Mouse (Mus musculus) kidney, embryonic 16.5 days (tissue): ENCODE measurements around the gene Zfp213. TPM values are rescaled to one million over a fixed set of nuclear protein-coding genes. Genes with fewer than 3 reads are reported as not detected.

Experiments
- ATAC-seq: fragments of 200-750 bp; cut with Nextera tagmentation; 2 replicates; pipeline ENCODE4 v1.8.0; 2017; ENCODE audit warnings: moderate TSS enrichment; ENCODE audit not compliant: low FRiP score, low TSS enrichment
- H3K27ac ChIP-seq: fragments of 300-500 bp; sonication (generic); 2 replicates; pipeline ENCODE4 v1.5.1; 2014; ENCODE audit warnings: low read length
- H3K27me3 ChIP-seq: fragments of 300-500 bp; sonication (generic); 2 replicates; pipeline ENCODE4 v1.6.1; 2014; ENCODE audit warnings: low read length, control low read depth, mixed read lengths; ENCODE audit not compliant: insufficient read depth
- H3K36me3 ChIP-seq: fragments of 300-500 bp; sonication (generic); 2 replicates; pipeline ENCODE4 v1.6.1; 2014; ENCODE audit warnings: low read length, control low read depth, mixed read lengths; ENCODE audit not compliant: insufficient read depth
- H3K4me1 ChIP-seq: fragments of 300-500 bp; sonication (generic); 2 replicates; pipeline ENCODE4 v1.6.1; 2014; ENCODE audit warnings: low read length, control low read depth, mixed read lengths; ENCODE audit not compliant: insufficient read depth
- H3K4me2 ChIP-seq: fragments of 300-500 bp; sonication (generic); replicated peaks from 2 replicates; pipeline ENCODE4 v1.6.1; 2014; ENCODE audit warnings: low read depth, low read length
- H3K4me3 ChIP-seq: fragments of 300-500 bp; sonication (generic); 2 replicates; pipeline ENCODE4 v1.5.1; 2014; ENCODE audit warnings: mild to moderate bottlenecking, low read length
- H3K9ac ChIP-seq: fragments of 300-500 bp; sonication (generic); replicated peaks from 2 replicates; pipeline ENCODE4 v1.6.1; 2014; ENCODE audit warnings: low read length
- H3K9me3 ChIP-seq: fragments of 300-500 bp; sonication (generic); 2 replicates; pipeline ENCODE4 v1.6.1; 2016; ENCODE audit warnings: low read length, control low read depth
- WGBS: fragments of 180-500 bp; shearing (Covaris S2); extraction: QIAGEN DNeasy Blood & Tissue Kit; methylation state at CpG from one replicate; pipeline ENCODE4 v1.1.7; 2014; 5-methylcytosine and 5-hydroxymethylcytosine counted together
- polyA plus RNA-seq: library from polyadenylated mRNA; unstranded; fragments of >200 nt; fragmentation: Nextera tagmentation; extraction: Ambion mirVana; gene quantifications from 2 replicates; pipeline ENCODE4 v1.2.1, GENCODE M21; 2015

Zfp213 gene
- polyA plus RNA-seq, 1 experiment from 2014 or later = 24.1 TPM

DNA sequence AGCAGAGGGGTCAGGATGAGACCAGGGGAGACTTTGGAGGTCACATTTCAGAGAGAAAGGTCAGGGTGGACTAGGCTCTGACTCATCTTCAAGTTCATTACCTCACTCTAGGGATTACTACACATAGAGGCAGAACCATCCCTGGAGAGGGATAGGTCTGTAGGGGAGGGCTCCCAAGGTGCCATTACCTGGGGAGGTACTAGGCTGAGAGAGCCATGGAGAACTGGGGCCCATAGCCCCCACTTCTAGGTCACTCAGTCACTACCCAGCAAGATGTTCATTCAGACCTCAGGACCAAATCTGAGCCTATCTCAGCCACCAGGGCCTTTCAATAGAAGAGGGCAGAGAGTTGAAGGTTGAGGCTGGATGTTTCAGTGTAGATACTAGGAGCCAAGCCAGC, 9.7 kb downstream of the Zfp213 start:
- no peak overlapping the region for H3K9ac ChIP-seq
- peaks cover 9% of the 10 kb centered on the region; the same call in 1 of the 2 replicates for H3K4me1 ChIP-seq
- no peaks in the 10 kb centered on the region for H3K9me3 ChIP-seq
- no peak overlapping the region for H3K27ac ChIP-seq
- H3K4me2 ChIP-seq = no peak overlapping the region
- no peak for ATAC-seq
- H3K36me3 ChIP-seq = peaks cover 34% of the 10 kb centered on the region
- no peak overlapping the region for H3K4me3 ChIP-seq
- H3K27me3 ChIP-seq = no peaks in the 10 kb centered on the region

DNA sequence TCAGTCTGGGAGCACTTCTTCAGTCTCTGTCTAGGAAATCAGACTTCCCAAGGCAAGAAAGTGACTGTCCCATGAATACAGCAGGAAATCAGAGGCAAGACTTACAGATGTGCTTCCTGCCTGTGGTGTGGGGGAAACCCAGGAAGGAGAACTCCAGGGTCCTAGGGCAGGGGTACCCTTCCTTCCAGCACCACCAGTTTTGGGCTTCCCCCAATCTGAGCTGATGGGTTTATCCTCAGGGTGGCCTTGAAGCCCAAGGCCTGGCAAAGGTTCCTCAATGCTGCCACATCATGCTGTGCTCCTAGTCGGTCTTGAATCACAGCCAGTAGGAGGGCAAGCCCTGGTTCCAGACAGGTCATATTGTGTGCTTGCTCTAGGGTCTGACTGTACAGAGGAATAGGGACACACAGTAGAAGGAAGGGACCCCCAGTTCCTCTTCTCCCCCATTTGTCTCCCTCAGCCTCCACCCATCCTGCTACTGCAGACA, 10.4 kb downstream of the Zfp213 start:
- no peak for ATAC-seq
- Histone ChIP-seq H3K4me2 (no peak overlapping the region), H3K36me3 (peaks cover 28% of the 10 kb centered on the region), H3K9ac (no peak overlapping the region), H3K4me3 (no peak overlapping the region), H3K27me3 (no peaks in the 10 kb centered on the region), H3K9me3 (no peaks in the 10 kb centered on the region), H3K4me1 (peaks cover 9% of the 10 kb centered on the region; the same call in 1 of the 2 replicates), H3K27ac (no peak overlapping the region)
- 79% methylated on average over 1 of the region's 1 CpGs for WGBS

DNA sequence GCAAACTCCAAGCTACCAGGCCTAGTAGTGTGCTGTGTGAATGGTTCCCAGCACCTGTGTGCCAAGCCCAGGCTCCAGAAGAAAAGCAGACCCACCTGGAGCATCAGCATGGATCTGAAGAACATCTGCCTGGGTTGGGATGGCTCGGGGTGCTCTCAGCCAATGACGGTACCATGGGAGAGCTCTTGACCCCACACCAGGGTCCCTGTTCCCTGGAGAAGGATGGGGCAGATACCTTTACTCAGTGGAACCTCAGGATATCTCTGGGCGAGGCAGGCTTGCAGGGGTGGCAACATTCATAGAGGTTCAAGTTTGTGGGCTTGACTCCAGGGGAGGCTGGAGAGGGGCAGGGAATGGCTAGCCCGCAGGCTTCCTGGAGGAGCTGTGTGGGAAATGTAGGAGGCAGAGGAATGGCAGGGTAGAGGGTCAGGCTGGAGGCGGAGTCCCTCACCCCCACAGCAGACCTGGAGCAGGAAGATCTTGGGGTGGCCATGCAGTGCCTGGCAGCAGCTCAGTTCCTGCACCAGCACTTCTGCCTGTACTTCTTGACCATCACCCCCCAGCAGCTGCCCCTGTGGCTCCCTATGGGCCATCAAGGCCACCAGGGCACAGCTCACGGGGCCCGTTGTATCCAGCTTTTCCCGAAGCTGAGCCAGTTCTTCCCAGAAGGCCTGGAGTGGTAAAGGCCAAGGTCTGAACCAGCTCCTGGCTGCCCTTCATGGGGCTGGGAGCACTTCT, 11.0 kb downstream of the Zfp213 start:
- Histone ChIP-seq H3K9ac (no peak overlapping the region), H3K4me3 (no peak overlapping the region), H3K27me3 (no peaks in the 10 kb centered on the region), H3K27ac (no peak overlapping the region), H3K36me3 (peaks cover 21% of the 10 kb centered on the region), H3K4me1 (peaks cover 9% of the 10 kb centered on the region; the same call in 1 of the 2 replicates), H3K4me2 (no peak overlapping the region), H3K9me3 (no peaks in the 10 kb centered on the region)
- ATAC-seq = no peak
- WGBS = 89% methylated on average over 8 of the region's 8 CpGs

DNA sequence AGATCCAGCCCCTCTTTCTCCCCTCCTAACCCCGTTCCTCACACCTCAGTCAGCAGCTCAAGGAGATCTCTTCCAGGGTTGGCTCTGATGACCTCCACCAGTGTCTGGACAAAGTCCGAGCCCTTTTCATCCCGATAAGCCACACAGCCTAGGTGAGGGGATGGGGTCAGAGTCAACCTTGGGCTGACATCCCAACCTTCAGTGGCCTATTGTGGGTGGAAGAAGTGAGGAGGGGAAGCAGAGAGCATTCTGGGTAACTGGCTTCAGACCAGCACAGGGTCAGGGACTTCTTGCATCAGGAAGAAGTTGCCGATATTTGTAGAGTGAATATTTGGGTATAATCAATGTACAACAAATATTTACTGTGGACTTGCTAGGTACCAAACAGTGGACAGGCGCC, 12.1 kb downstream of the Zfp213 start:
- Histone ChIP-seq H3K27ac (no peak overlapping the region), H3K4me3 (no peak overlapping the region), H3K36me3 (peaks cover 10% of the 10 kb centered on the region), H3K4me2 (no peak overlapping the region), H3K4me1 (peaks cover 9% of the 10 kb centered on the region; the same call in 1 of the 2 replicates), H3K9ac (no peak overlapping the region), H3K9me3 (no peaks in the 10 kb centered on the region), H3K27me3 (no peaks in the 10 kb centered on the region)
- ATAC-seq = no peak
- WGBS = 58% methylated on average over 5 of the region's 5 CpGs

DNA sequence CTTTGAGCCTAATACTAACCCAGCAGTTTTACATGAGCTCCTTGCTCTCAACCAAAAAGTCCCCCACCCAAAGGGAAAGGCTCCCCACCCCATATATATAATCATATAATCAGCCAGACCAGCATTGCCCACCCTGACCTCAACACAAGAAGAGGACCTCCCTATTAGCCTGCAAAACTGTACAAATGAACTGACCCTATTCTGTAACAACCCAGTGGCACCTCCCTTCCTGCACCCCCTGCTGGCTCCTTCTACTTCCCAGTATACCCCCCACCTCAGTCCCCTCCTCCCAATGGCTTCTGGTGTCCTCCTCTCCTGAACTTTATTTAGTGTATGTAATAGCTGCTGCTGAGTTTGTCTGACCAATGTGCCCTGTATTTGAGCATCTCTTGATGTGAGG, 12.6 kb downstream of the Zfp213 start:
- Histone ChIP-seq H3K9ac (peak overlapping the region; percentile 76), H3K4me3 (peak overlapping the region; percentile 73), H3K4me1 (peaks cover 9% of the 10 kb centered on the region; the same call in 1 of the 2 replicates), H3K4me2 (peak overlapping the region; percentile 72), H3K27ac (no peak overlapping the region), H3K9me3 (no peaks in the 10 kb centered on the region), H3K36me3 (0 out of 2 replicates have a peak, but pooled peaks cover 5% of the 10 kb centered on the region), H3K27me3 (no peaks in the 10 kb centered on the region)
- ATAC-seq = no peak

DNA sequence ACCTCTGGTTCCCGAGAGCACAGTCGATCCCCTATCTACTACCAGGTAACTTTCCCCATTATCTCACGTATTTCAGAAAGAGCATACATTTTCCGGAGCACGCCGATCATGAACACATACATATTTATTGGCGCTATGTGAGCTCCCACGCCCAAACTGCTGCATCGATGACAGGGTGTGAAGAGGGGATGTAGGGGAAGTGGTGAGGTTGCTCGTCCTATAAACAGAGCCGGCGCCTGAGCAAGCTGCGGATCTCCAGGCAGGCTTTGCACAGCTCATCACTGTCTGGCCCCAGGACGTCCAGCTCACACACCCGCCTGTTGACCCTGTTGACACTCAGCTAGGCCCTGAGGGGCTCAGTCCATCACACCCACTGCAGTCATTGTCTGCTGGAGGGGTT, 13.2 kb downstream of the Zfp213 start:
- peak overlapping the region; percentile 73 for H3K4me3 ChIP-seq
- ATAC-seq = 0 out of 2 replicates have a peak, but pooled peaks have one; percentile 9
- 0 out of 2 replicates have a peak, but pooled peaks cover under 1% of the 10 kb centered on the region for H3K36me3 ChIP-seq
- peaks cover 9% of the 10 kb centered on the region; the same call in 1 of the 2 replicates for H3K4me1 ChIP-seq
- WGBS = 0% methylated on average over 15 of the region's 15 CpGs
- no peaks in the 10 kb centered on the region for H3K9me3 ChIP-seq
- peak overlapping the region; percentile 85 for H3K27ac ChIP-seq
- H3K4me2 ChIP-seq = peak overlapping the region; percentile 72
- H3K27me3 ChIP-seq = no peaks in the 10 kb centered on the region
- peak overlapping the region; percentile 76 for H3K9ac ChIP-seq

DNA sequence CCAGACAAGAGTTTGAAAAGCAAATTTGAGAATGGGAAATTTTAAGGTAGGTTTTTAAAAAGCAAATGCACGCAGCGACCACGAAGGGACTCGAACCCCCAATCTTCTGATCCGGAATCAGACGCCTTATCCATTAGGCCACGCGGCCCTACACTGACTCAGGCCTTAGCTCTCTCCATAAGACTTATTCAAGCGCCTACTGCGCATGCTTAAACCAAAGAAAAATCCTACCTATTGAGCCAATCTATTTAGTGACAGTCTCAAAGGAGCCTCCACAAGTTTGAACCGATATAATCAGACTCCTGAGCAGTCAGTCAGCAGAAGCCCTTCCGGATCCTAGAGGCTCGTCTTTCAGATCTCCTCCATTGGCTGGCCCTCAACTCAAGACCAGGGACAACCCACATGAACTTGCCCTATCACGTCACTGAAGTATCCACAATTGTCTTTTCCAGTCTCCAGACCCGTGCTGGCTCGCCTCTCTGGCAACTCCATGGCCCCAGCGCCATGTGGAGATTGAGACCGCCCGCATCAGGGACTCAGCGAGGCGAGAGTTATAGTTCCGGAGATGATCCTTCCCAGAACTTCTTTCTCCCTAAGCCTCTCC, 13.7 kb downstream of the Zfp213 start:
- Histone ChIP-seq H3K4me1 (peaks cover 9% of the 10 kb centered on the region; the same call in 1 of the 2 replicates), H3K9me3 (no peaks in the 10 kb centered on the region), H3K36me3 (no peaks in the 10 kb centered on the region), H3K27ac (peak overlapping the region; percentile 85), H3K9ac (peak overlapping the region; percentile 76), H3K27me3 (no peaks in the 10 kb centered on the region), H3K4me3 (peak overlapping the region; percentile 73), H3K4me2 (peak overlapping the region; percentile 72)
- peak; percentile 73 for ATAC-seq
- 2% methylated on average over 22 of the region's 22 CpGs for WGBS

DNA sequence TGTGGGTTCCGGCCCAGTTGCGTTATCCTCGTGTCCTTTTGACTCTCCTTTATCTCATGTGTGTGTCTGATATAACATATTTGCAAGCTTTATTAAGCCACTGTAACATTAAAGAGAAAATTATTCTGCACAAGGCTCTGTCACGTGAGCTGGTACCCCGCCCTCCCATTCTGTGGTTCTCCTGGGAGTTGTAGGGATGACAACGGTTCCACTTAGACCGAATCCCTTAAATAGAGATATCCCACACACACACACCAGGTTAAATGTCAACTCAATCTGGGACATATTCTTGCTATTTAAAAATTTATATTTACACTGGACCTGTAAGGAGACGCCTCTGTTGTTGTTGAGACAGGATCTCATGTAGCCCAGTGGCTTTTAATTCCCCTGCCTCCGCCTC, 14.6 kb downstream of the Zfp213 start:
- peaks cover 9% of the 10 kb centered on the region; the same call in 1 of the 2 replicates for H3K4me1 ChIP-seq
- H3K27me3 ChIP-seq = 0 out of 2 replicates have a peak, but pooled peaks cover 2% of the 10 kb centered on the region
- ATAC-seq = no peak
- no peaks in the 10 kb centered on the region for H3K9me3 ChIP-seq
- H3K27ac ChIP-seq = no peak overlapping the region
- H3K9ac ChIP-seq = no peak overlapping the region; the same call in 1 of the 2 replicates
- 4% methylated on average over 9 of the region's 9 CpGs for WGBS
- H3K4me2 ChIP-seq = peak overlapping the region; percentile 72
- peak overlapping the region; percentile 73 for H3K4me3 ChIP-seq
- H3K36me3 ChIP-seq = no peaks in the 10 kb centered on the region

DNA sequence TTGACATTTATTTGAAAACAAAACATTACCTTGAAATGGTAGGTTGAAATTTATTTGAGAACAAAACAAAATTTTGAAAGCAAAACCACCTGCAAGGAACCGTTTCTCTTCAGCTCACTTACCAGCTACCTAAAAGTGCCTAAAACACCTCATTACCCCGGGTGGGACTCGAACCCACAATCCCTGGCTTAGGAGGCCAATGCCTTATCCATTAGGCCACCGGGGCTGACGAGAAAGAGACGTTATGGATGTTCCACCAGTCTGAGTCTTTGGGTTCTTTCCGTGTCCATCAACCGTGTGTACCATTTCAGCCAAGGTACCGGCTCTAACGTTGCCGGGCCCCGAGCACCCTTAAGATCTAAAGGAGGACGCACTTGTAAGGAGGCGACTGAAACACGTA, 15.4 kb downstream of the Zfp213 start:
- H3K4me3 ChIP-seq = peak overlapping the region; percentile 73
- WGBS = 1% methylated on average over 15 of the region's 15 CpGs
- H3K27ac ChIP-seq = no peak overlapping the region
- no peaks in the 10 kb centered on the region for H3K36me3 ChIP-seq
- no peak overlapping the region; the same call in 1 of the 2 replicates for H3K9ac ChIP-seq
- peak overlapping the region; percentile 72 for H3K4me2 ChIP-seq
- no peaks in the 10 kb centered on the region for H3K9me3 ChIP-seq
- peaks cover 9% of the 10 kb centered on the region; the same call in 1 of the 2 replicates for H3K4me1 ChIP-seq
- peak; percentile 7; the same call in 1 of the 2 replicates for ATAC-seq
- H3K27me3 ChIP-seq = 0 out of 2 replicates have a peak, but pooled peaks cover 2% of the 10 kb centered on the region
